Mouse (Mus musculus) limb, embryonic 13.5 days (tissue): ENCODE measurements around the gene Crybb3. TPM values are rescaled to one million over a fixed set of nuclear protein-coding genes. Genes with fewer than 3 reads are reported as not detected.
A peak's percentile ranks its signal among the peaks of the same experiment; 100 is the strongest.

ENCODE experiments used
- ATAC-seq: fragments of 200-750 bp; cut with Nextera tagmentation; 2 replicates; pipeline ENCODE4 v1.8.0; 2017; ENCODE audit warnings: low read depth, moderate number of reproducible peaks, moderate TSS enrichment; ENCODE audit not compliant: low FRiP score
- H3K27ac ChIP-seq: fragments of 300-500 bp; sonication (generic); 2 replicates; pipeline ENCODE4 v1.5.1; 2015; ENCODE audit warnings: inconsistent platforms, mild to moderate bottlenecking, moderate library complexity
- H3K27me3 ChIP-seq: fragments of 300-500 bp; sonication (generic); 2 replicates; pipeline ENCODE4 v1.6.1; 2015; ENCODE audit warnings: mild to moderate bottlenecking, inconsistent platforms
- H3K36me3 ChIP-seq: fragments of 300-500 bp; sonication (generic); 2 replicates; pipeline ENCODE4 v1.6.1; 2015; ENCODE audit warnings: inconsistent platforms, mild to moderate bottlenecking, moderate library complexity
- H3K4me1 ChIP-seq: fragments of 300-500 bp; sonication (generic); 2 replicates; pipeline ENCODE4 v1.6.1; 2015; ENCODE audit warnings: inconsistent platforms
- H3K4me2 ChIP-seq: fragments of 300-500 bp; sonication (generic); replicated peaks from 2 replicates; pipeline ENCODE4 v1.6.1; 2015; ENCODE audit warnings: inconsistent platforms, mild to moderate bottlenecking, moderate library complexity
- H3K4me3 ChIP-seq: fragments of 300-500 bp; sonication (generic); 2 replicates; pipeline ENCODE4 v1.5.1; 2015; ENCODE audit warnings: moderate library complexity, mild to moderate bottlenecking, inconsistent platforms
- H3K9ac ChIP-seq: fragments of 300-500 bp; sonication (generic); 2 replicates; pipeline ENCODE4 v1.6.1; 2015; ENCODE audit warnings: mild to moderate bottlenecking, inconsistent platforms
- H3K9me3 ChIP-seq: fragments of 300-500 bp; sonication (generic); 2 replicates; pipeline ENCODE4 v1.6.1; 2016; ENCODE audit warnings: inconsistent platforms
- WGBS: fragments of 180-500 bp; shearing (Covaris S2); methylation state at CpG from one replicate; pipeline ENCODE4 v1.1.7; 2015; 5-methylcytosine and 5-hydroxymethylcytosine counted together
- polyA plus RNA-seq: library from polyadenylated mRNA; unstranded; fragments of >200 nt; fragmentation: Nextera tagmentation; extraction: Ambion mirVana; gene quantifications from 2 replicates; pipeline ENCODE4 v1.2.1, GENCODE M21; 2015

Crybb3 gene
- polyA plus RNA-seq, 1 experiment from 2014 or later, result 0.89 TPM

GRCm38 (mm10) chr5:113100422-113100821 lies 19.0 kb upstream of the Crybb3 start:
- no peak for ATAC-seq
- Histone ChIP-seq H3K9me3 (no peaks in the 10 kb centered on the region), H3K9ac (no peak overlapping the region), H3K4me1 (no peaks in the 10 kb centered on the region), H3K36me3 (no peaks in the 10 kb centered on the region), H3K27ac (no peak overlapping the region), H3K4me3 (no peak overlapping the region), H3K27me3 (no peaks in the 10 kb centered on the region), H3K4me2 (no peak overlapping the region)
- WGBS, result 84% methylated on average over 11 of the region's 11 CpGs

- H3K9me3 ChIP-seq, result no peaks in the 10 kb centered on the region
- 30% methylated on average over 1 of the region's 1 CpGs for WGBS
- no peaks in the 10 kb centered on the region for H3K36me3 ChIP-seq
- H3K27me3 ChIP-seq, result no peaks in the 10 kb centered on the region
- ATAC-seq, result peak; percentile 6; the same call in 1 of the 2 replicates
- no peak overlapping the region for H3K9ac ChIP-seq
- H3K4me1 ChIP-seq, result no peaks in the 10 kb centered on the region
- H3K4me3 ChIP-seq, result no peak overlapping the region
- H3K4me2 ChIP-seq, result no peak overlapping the region
- no peak overlapping the region for H3K27ac ChIP-seq
These were observed 18.2 kb upstream of the Crybb3 start for GRCm38 (mm10) chr5:113099546-113099945.

GRCm38 (mm10) chr5:113097551-113097950 lies 16.2 kb upstream of the Crybb3 start:
- Histone ChIP-seq H3K4me1 (no peaks in the 10 kb centered on the region), H3K27ac (no peak overlapping the region), H3K9me3 (no peaks in the 10 kb centered on the region), H3K27me3 (no peaks in the 10 kb centered on the region), H3K4me3 (no peak overlapping the region), H3K4me2 (no peak overlapping the region), H3K9ac (no peak overlapping the region), H3K36me3 (no peaks in the 10 kb centered on the region)
- no peak for ATAC-seq
- WGBS, result 89% methylated on average over 17 of the region's 17 CpGs

- no peak overlapping the region for H3K9ac ChIP-seq
- H3K4me2 ChIP-seq, result no peak overlapping the region
- H3K4me1 ChIP-seq, result no peaks in the 10 kb centered on the region
- H3K36me3 ChIP-seq, result peaks cover 4% of the 10 kb centered on the region; the same call in 1 of the 2 replicates
- H3K27me3 ChIP-seq, result no peaks in the 10 kb centered on the region
- no peak overlapping the region for H3K27ac ChIP-seq
- no peaks in the 10 kb centered on the region for H3K9me3 ChIP-seq
- 92% methylated on average over 18 of the region's 18 CpGs for WGBS
- H3K4me3 ChIP-seq, result no peak overlapping the region
- no peak for ATAC-seq
These were observed 14.1 kb upstream of the Crybb3 start for GRCm38 (mm10) chr5:113095456-113095855.

GRCm38 (mm10) chr5:113092406-113092805 lies 11.0 kb upstream of the Crybb3 start:
- Histone ChIP-seq H3K36me3 (peaks cover 4% of the 10 kb centered on the region; the same call in 1 of the 2 replicates), H3K9ac (no peak overlapping the region; the same call in 1 of the 2 replicates), H3K27ac (no peak overlapping the region), H3K4me3 (no peak overlapping the region), H3K9me3 (no peaks in the 10 kb centered on the region), H3K4me1 (no peaks in the 10 kb centered on the region), H3K27me3 (no peaks in the 10 kb centered on the region), H3K4me2 (no peak overlapping the region)
- no peak for ATAC-seq
- 63% methylated on average over 7 of the region's 7 CpGs for WGBS

GRCm38 (mm10) chr5:113091162-113091561 lies 9.8 kb upstream of the Crybb3 start:
- Histone ChIP-seq H3K9me3 (no peaks in the 10 kb centered on the region), H3K4me1 (no peaks in the 10 kb centered on the region), H3K27ac (no peak overlapping the region), H3K4me2 (no peak overlapping the region), H3K27me3 (no peaks in the 10 kb centered on the region), H3K9ac (no peak overlapping the region), H3K4me3 (no peak overlapping the region), H3K36me3 (peaks cover 4% of the 10 kb centered on the region; the same call in 1 of the 2 replicates)
- ATAC-seq, result no peak
- 60% methylated on average over 5 of the region's 5 CpGs for WGBS

- no peak for ATAC-seq
- Histone ChIP-seq H3K9me3 (no peaks in the 10 kb centered on the region), H3K9ac (no peak overlapping the region), H3K4me2 (no peak overlapping the region), H3K36me3 (peaks cover 4% of the 10 kb centered on the region; the same call in 1 of the 2 replicates), H3K4me3 (no peak overlapping the region), H3K4me1 (no peaks in the 10 kb centered on the region), H3K27me3 (no peaks in the 10 kb centered on the region), H3K27ac (no peak overlapping the region)
- 85% methylated on average over 11 of the region's 11 CpGs for WGBS
These were observed 9.4 kb upstream of the Crybb3 start for GRCm38 (mm10) chr5:113090750-113091149.

GRCm38 (mm10) chr5:113090077-113090690 lies 8.8 kb upstream of the Crybb3 start:
- no peak overlapping the region for H3K27ac ChIP-seq
- ATAC-seq, result no peak
- H3K36me3 ChIP-seq, result peaks cover 4% of the 10 kb centered on the region; the same call in 1 of the 2 replicates
- H3K9me3 ChIP-seq, result no peaks in the 10 kb centered on the region
- H3K4me2 ChIP-seq, result no peak overlapping the region
- 84% methylated on average over 24 of the region's 24 CpGs for WGBS
- no peak overlapping the region for H3K4me3 ChIP-seq
- no peak overlapping the region for H3K9ac ChIP-seq
- no peaks in the 10 kb centered on the region for H3K4me1 ChIP-seq
- no peaks in the 10 kb centered on the region for H3K27me3 ChIP-seq

- Histone ChIP-seq H3K9me3 (no peaks in the 10 kb centered on the region), H3K4me3 (no peak overlapping the region), H3K9ac (no peak overlapping the region), H3K27ac (no peak overlapping the region), H3K4me2 (no peak overlapping the region), H3K36me3 (peaks cover 4% of the 10 kb centered on the region; the same call in 1 of the 2 replicates), H3K4me1 (no peaks in the 10 kb centered on the region), H3K27me3 (no peaks in the 10 kb centered on the region)
- ATAC-seq, result no peak
- 88% methylated on average over 2 of the region's 2 CpGs for WGBS
These were observed 6.1 kb upstream of the Crybb3 start for GRCm38 (mm10) chr5:113087465-113087864.

- H3K9ac ChIP-seq, result no peak overlapping the region
- peaks cover 4% of the 10 kb centered on the region; the same call in 1 of the 2 replicates for H3K36me3 ChIP-seq
- no peaks in the 10 kb centered on the region for H3K4me1 ChIP-seq
- no peak overlapping the region for H3K27ac ChIP-seq
- WGBS, result 66% methylated on average over 4 of the region's 4 CpGs
- H3K9me3 ChIP-seq, result no peaks in the 10 kb centered on the region
- H3K4me3 ChIP-seq, result no peak overlapping the region
- ATAC-seq, result no peak
- no peak overlapping the region for H3K4me2 ChIP-seq
- no peaks in the 10 kb centered on the region for H3K27me3 ChIP-seq
These were observed 5.6 kb upstream of the Crybb3 start for GRCm38 (mm10) chr5:113086990-113087389.

- no peaks in the 10 kb centered on the region for H3K9me3 ChIP-seq
- no peaks in the 10 kb centered on the region for H3K4me1 ChIP-seq
- H3K4me2 ChIP-seq, result no peak overlapping the region
- WGBS, result 85% methylated on average over 12 of the region's 12 CpGs
- no peaks in the 10 kb centered on the region for H3K27me3 ChIP-seq
- no peak for ATAC-seq
- no peak overlapping the region for H3K9ac ChIP-seq
- H3K36me3 ChIP-seq, result peaks cover 1% of the 10 kb centered on the region; the same call in 1 of the 2 replicates
- no peak overlapping the region for H3K4me3 ChIP-seq
- no peak overlapping the region for H3K27ac ChIP-seq
These were observed 5.1 kb upstream of the Crybb3 start for GRCm38 (mm10) chr5:113086439-113086838.

GRCm38 (mm10) chr5:113085931-113086330 lies 4.5 kb upstream of the Crybb3 start:
- Histone ChIP-seq H3K27ac (no peak overlapping the region), H3K27me3 (no peaks in the 10 kb centered on the region), H3K4me3 (no peak overlapping the region), H3K9me3 (no peaks in the 10 kb centered on the region), H3K4me2 (no peak overlapping the region), H3K9ac (no peak overlapping the region), H3K36me3 (no peaks in the 10 kb centered on the region; the same call in 1 of the 2 replicates), H3K4me1 (no peaks in the 10 kb centered on the region)
- no peak for ATAC-seq
- 62% methylated on average over 2 of the region's 2 CpGs for WGBS

- Histone ChIP-seq H3K36me3 (no peaks in the 10 kb centered on the region; the same call in 1 of the 2 replicates), H3K9me3 (no peaks in the 10 kb centered on the region), H3K27ac (no peak overlapping the region), H3K4me2 (no peak overlapping the region), H3K4me3 (no peak overlapping the region), H3K9ac (no peak overlapping the region), H3K4me1 (no peaks in the 10 kb centered on the region), H3K27me3 (no peaks in the 10 kb centered on the region)
- ATAC-seq, result no peak
- WGBS, result 83% methylated on average over 2 of the region's 2 CpGs
These were observed 2.9 kb upstream of the Crybb3 start for GRCm38 (mm10) chr5:113084309-113084708.
